Mouse (Mus musculus) liver, embryonic 11.5 days (tissue): ENCODE data around the gene Kctd12. TPM values are rescaled to one million over a fixed set of nuclear protein-coding genes. Genes with fewer than 3 reads are reported as not detected.

Source experiments
- ATAC-seq: fragments of 200-750 bp; cut with Nextera tagmentation; replicated peaks from 2 replicates; pipeline ENCODE4 v1.8.0; 2017; ENCODE audit warnings: moderate number of reproducible peaks, mild to moderate bottlenecking, moderate TSS enrichment, moderate library complexity; ENCODE audit not compliant: low FRiP score
- DNase-seq: peaks from one replicate; pipeline ENCODE4 v3.0.0-alpha.2; 2017; ENCODE audit warnings: low spot score
- H3K27ac ChIP-seq: fragments of 300-500 bp; sonication (generic); 2 replicates; pipeline ENCODE4 v1.5.1; 2014; ENCODE audit warnings: mild to moderate bottlenecking, low read depth, low read length, control low read depth
- H3K27me3 ChIP-seq: fragments of 300-500 bp; sonication (generic); replicated peaks from 2 replicates; pipeline ENCODE4 v1.6.1; 2014; ENCODE audit warnings: low read length, mixed read lengths; ENCODE audit not compliant: control insufficient read depth, insufficient read depth
- H3K36me3 ChIP-seq: fragments of 300-500 bp; sonication (generic); 2 replicates; pipeline ENCODE4 v1.6.1; 2014; ENCODE audit warnings: mild to moderate bottlenecking, low read length, moderate library complexity, mixed read lengths; ENCODE audit not compliant: control insufficient read depth, insufficient read depth
- H3K4me1 ChIP-seq: fragments of 300-500 bp; sonication (generic); replicated peaks from 2 replicates; pipeline ENCODE4 v1.6.1; 2014; ENCODE audit warnings: low read length, mixed read lengths; ENCODE audit not compliant: control insufficient read depth, insufficient read depth
- H3K4me2 ChIP-seq: fragments of 300-500 bp; sonication (generic); 2 replicates; pipeline ENCODE4 v1.6.1; 2014; ENCODE audit warnings: mild to moderate bottlenecking, control low read depth, moderate library complexity
- H3K4me3 ChIP-seq: fragments of 300-500 bp; sonication (generic); 2 replicates; pipeline ENCODE4 v1.5.1; 2014; ENCODE audit warnings: low read depth, low read length, control low read depth
- H3K9ac ChIP-seq: fragments of 300-500 bp; sonication (generic); 2 replicates; pipeline ENCODE4 v1.6.1; 2014; ENCODE audit warnings: low read depth, low read length, control low read depth
- H3K9me3 ChIP-seq: fragments of 300-500 bp; sonication (generic); 2 replicates; pipeline ENCODE4 v1.6.1; 2016; ENCODE audit warnings: low read length, inconsistent platforms, mixed read lengths; ENCODE audit not compliant: control insufficient read depth
- WGBS: fragments of 180-500 bp; shearing (Covaris S2); extraction: QIAGEN DNeasy Blood & Tissue Kit; methylation state at CpG from one replicate; pipeline ENCODE4 v1.1.7; 2014; 5-methylcytosine and 5-hydroxymethylcytosine counted together
- polyA plus RNA-seq: library from polyadenylated mRNA; unstranded; fragments of >200 nt; fragmentation: Nextera tagmentation; extraction: Ambion mirVana; gene quantifications from 2 replicates; pipeline ENCODE4 v1.2.1, GENCODE M21; 2014

The Kctd12 gene
- polyA plus RNA-seq, 1 experiment from 2014 or later = 5.8 TPM

GRCm38 (mm10) chr14:102980481-102980880 lies 2.0 kb downstream of the Kctd12 start:
- H3K9ac ChIP-seq = no peak overlapping the region
- peak overlapping the region; percentile 96 for H3K4me2 ChIP-seq
- H3K27ac ChIP-seq = no peak overlapping the region
- peaks cover 11% of the 10 kb centered on the region; the same call in 1 of the 2 replicates for H3K27me3 ChIP-seq
- peak overlapping the region; percentile 69 for H3K4me3 ChIP-seq
- H3K4me1 ChIP-seq = peaks cover 3% of the 10 kb centered on the region; the same call in 1 of the 2 replicates
- H3K9me3 ChIP-seq = no peaks in the 10 kb centered on the region
- ATAC-seq = no peak
- WGBS = 8% methylated on average over 7 of the region's 7 CpGs
- H3K36me3 ChIP-seq = no peaks in the 10 kb centered on the region
- no peak for DNase-seq

- whole genome bisulfite sequencing = 22% methylated on average over 10 of the region's 10 CpGs
- no peak for DNase-seq
Measured at GRCm38 (mm10) chr14:102979831-102980230, 2.6 kb downstream of the Kctd12 start.

GRCm38 (mm10) chr14:102975865-102976264 lies 6.6 kb downstream of the Kctd12 start:
- 63% methylated on average over 6 of the region's 6 CpGs for WGBS
- no peak overlapping the region for H3K27ac ChIP-seq

More at GRCm38 (mm10) chr14:102979831-102980230, 2.6 kb downstream of the Kctd12 start:
- no peak for ATAC-seq
- no peak overlapping the region for H3K9ac ChIP-seq
- H3K36me3 ChIP-seq = no peaks in the 10 kb centered on the region
- H3K4me2 ChIP-seq = peak overlapping the region; percentile 53
- peaks cover 11% of the 10 kb centered on the region; the same call in 1 of the 2 replicates for H3K27me3 ChIP-seq
- no peak overlapping the region for H3K27ac ChIP-seq
- peak overlapping the region; percentile 14 for H3K4me3 ChIP-seq
- H3K4me1 ChIP-seq = peaks cover 3% of the 10 kb centered on the region; the same call in 1 of the 2 replicates
- no peaks in the 10 kb centered on the region for H3K9me3 ChIP-seq

GRCm38 (mm10) chr14:102968824-102969223 lies 13.6 kb downstream of the Kctd12 start:
- 70% methylated on average over 5 of the region's 5 CpGs for WGBS
- no peak overlapping the region for H3K4me2 ChIP-seq
- no peaks in the 10 kb centered on the region for H3K9me3 ChIP-seq
- no peaks in the 10 kb centered on the region for H3K36me3 ChIP-seq
- no peak for DNase-seq
- no peak overlapping the region for H3K4me3 ChIP-seq
- no peaks in the 10 kb centered on the region for H3K4me1 ChIP-seq
- ATAC-seq = no peak
- no peak overlapping the region for H3K9ac ChIP-seq
- no peak overlapping the region for H3K27ac ChIP-seq
- H3K27me3 ChIP-seq = no peaks in the 10 kb centered on the region

More at GRCm38 (mm10) chr14:102975865-102976264, 6.6 kb downstream of the Kctd12 start:
- H3K4me2 ChIP-seq = no peak overlapping the region
- no peak overlapping the region for H3K4me3 ChIP-seq
- H3K9me3 ChIP-seq = no peaks in the 10 kb centered on the region
- no peaks in the 10 kb centered on the region; the same call in 1 of the 2 replicates for H3K27me3 ChIP-seq
- H3K36me3 ChIP-seq = no peaks in the 10 kb centered on the region
- H3K9ac ChIP-seq = no peak overlapping the region
- ATAC-seq (no peak), DNase-seq (no peak)
- no peaks in the 10 kb centered on the region for H3K4me1 ChIP-seq

GRCm38 (mm10) chr14:102966241-102966640 lies 16.2 kb downstream of the Kctd12 start:
- Histone ChIP-seq H3K4me2 (no peak overlapping the region), H3K4me3 (no peak overlapping the region), H3K9me3 (no peaks in the 10 kb centered on the region), H3K27me3 (no peaks in the 10 kb centered on the region), H3K9ac (no peak overlapping the region), H3K4me1 (no peaks in the 10 kb centered on the region), H3K27ac (no peak overlapping the region), H3K36me3 (no peaks in the 10 kb centered on the region)
- no peak; the same call in 1 of the 2 replicates for ATAC-seq
- 33% methylated on average over 7 of the region's 7 CpGs for WGBS
- DNase-seq = no peak

GRCm38 (mm10) chr14:102965841-102966240 lies 16.6 kb downstream of the Kctd12 start:
- WGBS = 81% methylated on average over 1 of the region's 1 CpGs

GRCm38 (mm10) chr14:102962019-102962418 lies 20.4 kb downstream of the Kctd12 start:
- Histone ChIP-seq H3K4me3 (no peak overlapping the region), H3K9me3 (no peaks in the 10 kb centered on the region), H3K4me2 (no peak overlapping the region), H3K36me3 (no peaks in the 10 kb centered on the region), H3K9ac (no peak overlapping the region), H3K27me3 (no peaks in the 10 kb centered on the region), H3K4me1 (no peaks in the 10 kb centered on the region), H3K27ac (no peak overlapping the region)
- WGBS = 71% methylated on average over 2 of the region's 2 CpGs
- DNase-seq (no peak), ATAC-seq (no peak)

More at GRCm38 (mm10) chr14:102965841-102966240, 16.6 kb downstream of the Kctd12 start:
- H3K27me3 ChIP-seq = no peaks in the 10 kb centered on the region
- H3K4me1 ChIP-seq = no peaks in the 10 kb centered on the region
- no peaks in the 10 kb centered on the region for H3K36me3 ChIP-seq
- H3K27ac ChIP-seq = no peak overlapping the region
- no peak overlapping the region for H3K9ac ChIP-seq
- no peak overlapping the region for H3K4me2 ChIP-seq
- no peak for DNase-seq
- no peak overlapping the region for H3K4me3 ChIP-seq
- ATAC-seq = no peak
- H3K9me3 ChIP-seq = no peaks in the 10 kb centered on the region

- 42% methylated on average over 8 of the region's 8 CpGs for WGBS
- Histone ChIP-seq H3K27me3 (no peaks in the 10 kb centered on the region), H3K27ac (no peak overlapping the region)
Measured at GRCm38 (mm10) chr14:102953511-102953910, 28.9 kb downstream of the Kctd12 start.

GRCm38 (mm10) chr14:102951974-102952373 lies 30.5 kb downstream of the Kctd12 start:
- Histone ChIP-seq H3K4me2 (no peak overlapping the region), H3K4me3 (no peak overlapping the region), H3K27me3 (no peaks in the 10 kb centered on the region), H3K27ac (no peak overlapping the region), H3K9ac (no peak overlapping the region), H3K36me3 (no peaks in the 10 kb centered on the region), H3K9me3 (no peaks in the 10 kb centered on the region), H3K4me1 (no peaks in the 10 kb centered on the region)
- ATAC-seq (no peak), DNase-seq (no peak)
- 69% methylated on average over 1 of the region's 1 CpGs for WGBS

More at GRCm38 (mm10) chr14:102953511-102953910, 28.9 kb downstream of the Kctd12 start:
- Histone ChIP-seq H3K9me3 (no peaks in the 10 kb centered on the region), H3K36me3 (no peaks in the 10 kb centered on the region), H3K9ac (no peak overlapping the region), H3K4me1 (no peaks in the 10 kb centered on the region), H3K4me2 (no peak overlapping the region), H3K4me3 (no peak overlapping the region)
- no peak for DNase-seq
- no peak for ATAC-seq
